Mouse (Mus musculus): ENCODE results near the gene Marc1.

The Marc1 gene

DNA sequence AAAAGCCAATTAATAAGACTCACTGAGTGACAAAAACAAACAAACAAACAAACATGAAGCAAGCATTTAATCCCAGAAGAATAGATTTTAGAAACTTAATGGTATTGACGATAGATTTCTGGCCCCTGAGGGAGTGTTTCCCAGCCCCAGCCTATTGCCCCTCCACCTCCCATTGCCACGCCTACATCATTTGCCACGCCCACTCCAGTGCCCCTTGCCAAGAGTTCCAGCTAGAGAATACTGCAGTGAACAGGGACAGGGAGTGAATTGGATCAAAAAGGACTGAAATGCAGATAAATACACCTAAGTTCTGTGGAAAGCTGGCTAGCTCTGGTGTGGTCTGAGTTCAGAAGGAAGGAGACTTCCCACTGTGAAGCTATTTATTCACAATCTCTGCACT lies 47.2 kb downstream of the Marc1 start:
- DNase-seq (ENCODE audit: low read depth, low spot score), result no peak

DNA sequence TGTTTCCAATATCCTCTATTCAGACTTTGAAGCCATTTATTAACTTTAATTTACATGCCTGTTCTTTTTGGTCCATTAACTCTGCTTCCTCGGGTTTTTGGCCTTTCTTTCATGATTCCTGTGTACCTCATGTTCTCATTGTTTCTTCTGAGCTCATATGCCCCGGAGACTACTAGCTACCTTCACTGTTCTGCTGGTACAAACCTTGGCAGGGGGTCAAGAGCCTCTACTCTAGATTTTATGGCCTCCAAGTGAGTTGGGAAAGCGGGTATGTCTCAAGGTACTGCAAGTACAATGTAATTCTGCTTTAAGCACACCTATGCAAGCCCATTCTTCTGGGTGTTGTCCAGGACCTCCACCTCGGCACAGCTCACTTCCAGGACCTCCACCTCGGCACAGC lies 48.2 kb downstream of the Marc1 start:
- no peak for DNase-seq (ENCODE audit: low read depth, low spot score)

DNA sequence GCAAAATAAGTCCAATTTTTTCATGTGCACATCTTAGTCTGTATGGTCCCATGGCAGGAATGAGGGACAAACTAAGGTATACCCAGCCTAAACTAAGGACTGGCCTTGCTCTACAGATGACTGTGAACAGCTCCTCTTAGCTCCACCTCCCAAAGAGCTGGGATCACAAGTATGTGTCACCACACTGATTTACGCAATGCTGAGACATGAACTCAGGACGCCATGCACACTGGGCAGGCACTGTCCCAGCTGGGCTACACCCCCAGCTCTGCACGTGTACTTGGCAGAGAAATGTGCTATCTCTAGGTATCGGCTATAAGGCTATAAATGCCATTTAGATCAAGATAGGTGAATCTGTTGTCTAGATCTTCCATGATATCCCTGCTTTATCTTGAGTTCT lies 49.1 kb downstream of the Marc1 start:
- no peak for DNase-seq (ENCODE audit: low read depth, low spot score)

DNA sequence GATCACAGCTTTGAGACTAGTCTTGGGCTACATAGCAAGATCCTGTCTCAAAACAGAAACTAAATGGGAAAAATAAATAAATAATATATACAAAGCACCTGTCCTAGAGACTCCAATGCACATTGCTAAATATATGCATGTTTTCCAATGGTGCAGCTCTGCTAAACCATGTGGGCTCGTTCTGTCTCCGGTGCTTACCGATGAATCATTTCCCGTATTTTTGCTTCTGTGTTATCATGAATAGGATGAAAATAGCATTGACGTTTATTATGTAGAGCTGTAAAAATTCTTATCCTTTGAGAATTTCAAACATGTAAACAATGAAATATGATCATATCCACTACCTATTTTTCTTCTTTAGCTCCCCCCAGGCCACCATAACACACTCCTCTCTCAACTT lies 58.4 kb downstream of the Marc1 start:
- DNase-seq (ENCODE audit: low read depth, low spot score), result no peak

DNA sequence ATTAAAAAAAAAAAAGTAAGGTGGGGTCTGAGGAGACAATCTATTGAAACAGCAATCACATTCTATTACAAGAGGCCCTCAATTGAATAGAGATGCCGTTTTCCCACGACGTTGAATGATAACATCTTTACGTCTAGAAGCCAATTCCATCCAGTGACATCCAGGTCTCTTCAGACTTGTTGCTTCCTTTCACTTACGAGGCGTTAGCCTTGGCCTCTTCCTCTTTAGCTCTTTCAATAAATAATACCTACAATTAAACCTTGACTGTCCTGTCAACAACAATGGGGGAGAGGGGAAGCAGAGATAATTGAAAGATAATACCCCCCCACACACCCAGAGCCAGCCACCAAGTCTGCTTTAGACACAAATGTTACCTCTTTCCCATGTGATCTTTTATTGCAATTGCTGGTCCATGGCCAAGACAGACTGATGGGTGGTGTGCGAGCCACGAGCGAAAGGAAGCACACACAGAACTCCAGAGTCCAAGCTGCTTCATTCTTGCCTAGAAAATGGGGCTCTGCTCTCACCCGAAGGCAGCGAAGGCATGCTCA lies 60.9 kb downstream of the Marc1 start:
- no peak for DNase-seq (ENCODE audit: low read depth, low spot score)

DNA sequence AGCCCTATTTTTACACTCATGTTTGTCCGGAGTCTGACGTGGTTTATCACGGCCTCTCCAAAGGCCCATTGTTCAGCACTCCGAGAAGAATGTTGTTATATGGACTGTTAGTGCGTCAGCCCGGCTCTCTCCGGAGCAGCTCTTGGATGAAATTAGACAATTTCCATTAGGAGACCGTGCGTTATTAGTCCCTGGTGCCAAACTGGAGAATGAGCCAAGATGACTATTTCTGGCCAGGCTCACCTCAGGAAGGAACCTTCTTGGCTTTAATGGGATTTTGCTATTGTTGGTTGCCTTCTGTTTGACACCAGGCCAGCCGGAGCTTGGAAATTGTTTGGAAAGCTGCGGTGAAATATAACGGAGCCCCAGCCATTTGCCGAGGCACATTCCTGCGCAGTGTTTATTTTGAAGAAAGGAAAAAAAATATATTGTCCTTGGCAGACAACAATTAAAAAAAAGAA lies 62.4 kb downstream of the Marc1 start:
- no peak for DNase-seq (ENCODE audit: low read depth, low spot score)

DNA sequence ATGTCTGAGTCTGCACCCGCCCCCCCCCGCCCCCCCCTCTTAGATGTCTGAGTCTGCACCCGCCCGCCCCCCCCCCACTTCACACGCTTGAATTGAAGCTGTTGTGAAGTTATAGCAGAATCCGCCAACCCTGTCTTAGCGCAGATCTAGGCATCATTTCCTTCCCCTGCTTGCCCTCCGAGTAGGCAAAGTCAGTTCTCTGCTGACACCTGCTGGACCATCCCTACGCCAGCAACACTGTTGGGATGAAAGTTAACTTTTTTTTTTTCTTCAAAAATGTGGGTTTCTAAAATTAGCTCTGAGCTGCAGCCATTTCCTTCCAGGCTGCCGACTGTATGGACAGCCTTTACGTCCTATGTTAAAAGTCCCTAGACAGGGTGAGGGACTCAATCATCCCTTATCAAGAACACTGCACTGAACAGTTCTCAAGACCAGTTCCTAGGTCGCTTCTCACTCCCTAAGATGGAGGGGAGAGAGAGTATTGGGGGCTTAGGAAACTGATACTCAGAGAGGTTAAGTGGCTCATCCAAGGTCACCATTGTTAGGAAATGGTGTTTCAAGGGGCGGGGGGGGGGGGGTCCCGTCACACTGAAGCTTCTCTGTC lies 73.1 kb downstream of the Marc1 start:
- DNase-seq (ENCODE audit: low read depth, low spot score), result no peak

DNA sequence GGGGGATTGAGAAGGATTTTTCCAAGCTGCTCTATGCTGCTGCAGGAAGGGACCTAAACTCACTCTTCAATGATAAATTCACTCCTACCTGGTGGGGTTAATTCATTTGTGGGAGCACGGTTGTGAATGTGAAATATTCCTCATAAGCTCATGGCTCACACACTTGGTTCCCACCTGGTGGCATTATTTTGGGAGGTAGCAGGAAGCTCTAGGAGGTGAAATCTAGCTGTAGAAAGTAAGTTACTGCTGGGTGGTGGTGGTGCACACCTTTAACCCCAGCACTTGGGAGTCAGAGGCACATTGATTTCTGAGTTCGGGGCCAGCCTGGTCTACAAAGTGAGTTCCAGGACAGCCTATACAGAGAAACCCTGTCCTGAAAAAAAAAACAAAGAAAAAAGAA lies 73.9 kb downstream of the Marc1 start:
- no peak for DNase-seq (ENCODE audit: low read depth, low spot score)
